Mouse (Mus musculus): ENCODE data around the gene Cacna1a. TPM values are rescaled to one million over a fixed set of nuclear protein-coding genes. Genes with fewer than 3 reads are reported as not detected.
"Not testable (repeated sequence)": the region's sequence is repeated elsewhere in the genome, so short reads cannot be mapped to it uniquely, and the experiment has no call there.

Gene Cacna1a
- polyA plus RNA-seq, 1 experiment from 2014 or later, result 5.3 TPM

- DNase-seq (ENCODE audit: low spot score) (peak; percentile 97), ATAC-seq (ENCODE audit: insufficient number of reproducible peaks, low FRiP score, low TSS enrichment, low read depth) (peak; percentile 85)
- Histone ChIP-seq H3K27me3 (ENCODE audit: control insufficient read depth, insufficient read depth, low read length) (no peaks in the 10 kb centered on the region), H3K4me3 (ENCODE audit: low read depth, low read length) (peak overlapping the region; percentile 99), H3K4me2 (ENCODE audit: low read depth, severe bottlenecking) (peak overlapping the region; percentile 82), H3K9me3 (ENCODE audit: control insufficient read depth, low read length) (no peaks in the 10 kb centered on the region), H3K36me3 (ENCODE audit: control insufficient read depth, insufficient read depth, low read length) (no peaks in the 10 kb centered on the region; the same call in 1 of the 2 replicates), H3K4me1 (ENCODE audit: control insufficient read depth, insufficient read depth, low read length) (peaks cover 14% of the 10 kb centered on the region), H3K9ac (ENCODE audit: low read length) (peak overlapping the region; percentile 75), H3K27ac (replicated peaks; ENCODE audit: low read depth, low read length) (peak overlapping the region; percentile 92)
- 3% methylated on average over 43 of the region's 43 CpGs for WGBS
These were observed 275.5 kb downstream of the Cacna1a start for GRCm38 (mm10) chr8:84663483-84664327.

GRCm38 (mm10) chr8:84664566-84665384 lies 276.5 kb downstream of the Cacna1a start:
- peak overlapping the region; percentile 82 for H3K4me2 ChIP-seq (ENCODE audit: low read depth, severe bottlenecking)
- no peaks in the 10 kb centered on the region for H3K27me3 ChIP-seq (ENCODE audit: control insufficient read depth, insufficient read depth, low read length)
- no peaks in the 10 kb centered on the region; the same call in 1 of the 2 replicates for H3K36me3 ChIP-seq (ENCODE audit: control insufficient read depth, insufficient read depth, low read length)
- peak; percentile 85 for DNase-seq (ENCODE audit: low spot score)
- peak overlapping the region; percentile 92 for H3K27ac ChIP-seq (replicated peaks; ENCODE audit: low read depth, low read length)
- H3K9ac ChIP-seq (ENCODE audit: low read length), result peak overlapping the region; percentile 75
- under 1% methylated on average over 29 of the region's 29 CpGs for WGBS
- no peaks in the 10 kb centered on the region for H3K9me3 ChIP-seq (ENCODE audit: control insufficient read depth, low read length)
- peak overlapping the region; percentile 99 for H3K4me3 ChIP-seq (ENCODE audit: low read depth, low read length)
- ATAC-seq (ENCODE audit: insufficient number of reproducible peaks, low FRiP score, low TSS enrichment, low read depth), result no peak
- peaks cover 3% of the 10 kb centered on the region; the same call in 1 of the 2 replicates for H3K4me1 ChIP-seq (ENCODE audit: control insufficient read depth, insufficient read depth, low read length)

- Histone ChIP-seq H3K36me3 (ENCODE audit: control insufficient read depth, insufficient read depth, low read length) (no peaks in the 10 kb centered on the region; the same call in 1 of the 2 replicates), H3K9ac (ENCODE audit: low read length) (peak overlapping the region; percentile 75), H3K9me3 (ENCODE audit: control insufficient read depth, low read length) (no peaks in the 10 kb centered on the region), H3K27me3 (ENCODE audit: control insufficient read depth, insufficient read depth, low read length) (no peaks in the 10 kb centered on the region), H3K27ac (replicated peaks; ENCODE audit: low read depth, low read length) (peak overlapping the region; percentile 92), H3K4me2 (ENCODE audit: low read depth, severe bottlenecking) (peak overlapping the region; percentile 82), H3K4me1 (ENCODE audit: control insufficient read depth, insufficient read depth, low read length) (no peaks in the 10 kb centered on the region), H3K4me3 (ENCODE audit: low read depth, low read length) (peak overlapping the region; percentile 99)
- WGBS, result 3% methylated on average over 14 of the region's 14 CpGs
- no peak for DNase-seq (ENCODE audit: low spot score)
- no peak for ATAC-seq (ENCODE audit: insufficient number of reproducible peaks, low FRiP score, low TSS enrichment, low read depth)
These were observed 277.2 kb downstream of the Cacna1a start for GRCm38 (mm10) chr8:84665385-84665893.

- H3K36me3 ChIP-seq (ENCODE audit: control insufficient read depth, insufficient read depth, low read length), result peaks cover 8% of the 10 kb centered on the region
- WGBS, result 90% methylated on average over 1 of the region's 1 CpGs
- no peak overlapping the region for H3K9ac ChIP-seq (ENCODE audit: low read length)
These were observed 279.8 kb downstream of the Cacna1a start for GRCm38 (mm10) chr8:84668081-84668480.

GRCm38 (mm10) chr8:84668731-84669485 lies 280.7 kb downstream of the Cacna1a start:
- H3K4me1 ChIP-seq (ENCODE audit: control insufficient read depth, insufficient read depth, low read length), result no peaks in the 10 kb centered on the region
- WGBS, result 83% methylated on average over 6 of the region's 6 CpGs
- no peak overlapping the region for H3K4me3 ChIP-seq (ENCODE audit: low read depth, low read length)
- H3K27ac ChIP-seq (replicated peaks; ENCODE audit: low read depth, low read length), result no peak overlapping the region
- H3K4me2 ChIP-seq (ENCODE audit: low read depth, severe bottlenecking), result no peak overlapping the region
- ATAC-seq (ENCODE audit: insufficient number of reproducible peaks, low FRiP score, low TSS enrichment, low read depth) (no peak), DNase-seq (ENCODE audit: low spot score) (no peak)
- H3K36me3 ChIP-seq (ENCODE audit: control insufficient read depth, insufficient read depth, low read length), result peaks cover 11% of the 10 kb centered on the region
- H3K9me3 ChIP-seq (ENCODE audit: control insufficient read depth, low read length), result no peaks in the 10 kb centered on the region
- H3K27me3 ChIP-seq (ENCODE audit: control insufficient read depth, insufficient read depth, low read length), result no peaks in the 10 kb centered on the region
- H3K9ac ChIP-seq (ENCODE audit: low read length), result no peak overlapping the region

More at GRCm38 (mm10) chr8:84668081-84668480, 279.8 kb downstream of the Cacna1a start:
- no peaks in the 10 kb centered on the region for H3K9me3 ChIP-seq (ENCODE audit: control insufficient read depth, low read length)
- no peaks in the 10 kb centered on the region for H3K4me1 ChIP-seq (ENCODE audit: control insufficient read depth, insufficient read depth, low read length)
- H3K4me3 ChIP-seq (ENCODE audit: low read depth, low read length), result no peak overlapping the region
- ATAC-seq (ENCODE audit: insufficient number of reproducible peaks, low FRiP score, low TSS enrichment, low read depth), result no peak
- no peak for DNase-seq (ENCODE audit: low spot score)
- no peak overlapping the region for H3K4me2 ChIP-seq (ENCODE audit: low read depth, severe bottlenecking)
- H3K27me3 ChIP-seq (ENCODE audit: control insufficient read depth, insufficient read depth, low read length), result no peaks in the 10 kb centered on the region
- H3K27ac ChIP-seq (replicated peaks; ENCODE audit: low read depth, low read length), result no peak overlapping the region

- 93% methylated on average over 5 of the region's 5 CpGs for WGBS
- H3K36me3 ChIP-seq (ENCODE audit: control insufficient read depth, insufficient read depth, low read length), result peaks cover 19% of the 10 kb centered on the region
- not testable (repeated sequence) for H3K27me3 ChIP-seq (ENCODE audit: control insufficient read depth, insufficient read depth, low read length); H3K9me3 ChIP-seq (ENCODE audit: control insufficient read depth, low read length); H3K4me1 ChIP-seq (ENCODE audit: control insufficient read depth, insufficient read depth, low read length); DNase-seq (ENCODE audit: low spot score); H3K4me2 ChIP-seq (ENCODE audit: low read depth, severe bottlenecking); H3K9ac ChIP-seq (ENCODE audit: low read length); H3K27ac ChIP-seq (replicated peaks; ENCODE audit: low read depth, low read length); ATAC-seq (ENCODE audit: insufficient number of reproducible peaks, low FRiP score, low TSS enrichment, low read depth); H3K4me3 ChIP-seq (ENCODE audit: low read depth, low read length)
These were observed 282.2 kb downstream of the Cacna1a start for GRCm38 (mm10) chr8:84670295-84671006.

GRCm38 (mm10) chr8:84677305-84677704 lies 289.1 kb downstream of the Cacna1a start:
- Histone ChIP-seq H3K9me3 (ENCODE audit: control insufficient read depth, low read length) (no peaks in the 10 kb centered on the region), H3K27ac (replicated peaks; ENCODE audit: low read depth, low read length) (no peak overlapping the region), H3K9ac (ENCODE audit: low read length) (no peak overlapping the region), H3K27me3 (ENCODE audit: control insufficient read depth, insufficient read depth, low read length) (no peaks in the 10 kb centered on the region), H3K4me2 (ENCODE audit: low read depth, severe bottlenecking) (no peak overlapping the region), H3K4me3 (ENCODE audit: low read depth, low read length) (no peak overlapping the region), H3K4me1 (ENCODE audit: control insufficient read depth, insufficient read depth, low read length) (no peaks in the 10 kb centered on the region), H3K36me3 (ENCODE audit: control insufficient read depth, insufficient read depth, low read length) (peaks cover 20% of the 10 kb centered on the region)
- no peak for ATAC-seq (ENCODE audit: insufficient number of reproducible peaks, low FRiP score, low TSS enrichment, low read depth)
- 95% methylated on average over 5 of the region's 5 CpGs for WGBS
- DNase-seq (ENCODE audit: low spot score), result no peak

All from limb, embryonic 11.5 days (tissue).